10 mouse cellular contexts compared by ENCODE assay signal in the genomic region with DNA sequence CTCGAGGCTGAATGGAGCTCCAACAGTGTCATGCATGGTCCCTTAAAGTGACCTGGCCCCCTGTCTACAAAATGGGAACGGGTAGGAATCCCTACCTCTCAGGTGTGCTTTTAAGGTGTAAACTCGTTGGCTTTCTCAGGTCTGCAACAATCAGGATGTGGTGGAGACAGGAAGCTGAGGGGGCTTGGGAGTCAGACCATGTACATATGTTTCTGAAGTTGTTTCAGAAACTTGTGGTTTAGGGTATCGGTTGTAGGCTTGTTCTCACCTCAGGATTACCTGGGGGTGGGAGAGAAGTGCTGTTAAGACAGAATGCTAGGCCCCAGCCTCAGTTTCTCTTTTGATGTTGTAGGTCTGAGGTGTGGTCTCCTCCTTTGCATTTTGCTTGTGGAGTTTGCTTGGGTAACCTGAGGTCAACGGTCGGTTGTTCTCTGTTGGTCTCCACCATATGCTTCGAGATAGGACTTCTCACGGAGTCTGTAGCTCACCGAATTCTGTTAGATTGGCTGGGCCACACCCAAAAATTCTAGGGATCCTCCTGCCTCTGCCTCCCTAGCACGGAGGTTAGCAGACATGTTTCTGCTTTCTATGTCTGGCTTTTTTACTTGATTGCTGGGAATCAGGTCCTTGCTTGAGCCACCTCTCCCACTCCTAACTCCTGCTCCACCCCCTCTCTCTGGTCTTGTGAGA. TPM values are rescaled to one million over a fixed set of nuclear protein-coding genes. Genes with fewer than 3 reads are reported as not detected.
DNase-seq lines count a peak whose midpoint lies in the region; ATAC-seq and TF ChIP-seq lines count a peak whose summit lies in the region.
"Had no signal": no experiment of that assay in that cellular context is flagged by ENCODE, and none has a peak within 500 bp of the region (broad histone marks: within the 10 kb centered on the region; RNA-seq: fewer than 3 reads in every experiment).

No protein-coding gene starts in this region.

- no peak for DNase-seq in kidney, postnatal 0 days (ENCODE audit: low spot score)
- no peak for DNase-seq in kidney, postnatal 4 days
- no peak for DNase-seq in liver, embryonic 11.5 days (ENCODE audit: low spot score)
- peak; percentile 68 for DNase-seq in thymus, postnatal 0 days (ENCODE audit: low spot score)
- no peak for DNase-seq in ovary, postnatal 36 days (ENCODE audit: low spot score)
- DNase-seq: kidney, adult 18-20 months; right cerebral cortex, postnatal 25 days had no signal

- WGBS in kidney, postnatal 0 days, result 86% methylated on average over 10 of the region's 10 CpGs
- 59% methylated on average over 10 of the region's 10 CpGs for WGBS in bone marrow, adult 2 months
- WGBS in liver, embryonic 11.5 days, result 65% methylated on average over 10 of the region's 10 CpGs
- WGBS in hindbrain, embryonic 12.5 days, result 88% methylated on average over 10 of the region's 10 CpGs

- no peak overlapping the region for H3K4me3 ChIP-seq in kidney, postnatal 0 days (replicated peaks; ENCODE audit: low read depth, low read length)
- no peak overlapping the region for H3K4me3 ChIP-seq in bone marrow, adult 2 months (replicated peaks; ENCODE audit: control insufficient read depth, low read depth, low read length)
- H3K4me3 ChIP-seq in liver, embryonic 11.5 days (ENCODE audit: low read depth, low read length), result no peak overlapping the region
- no peak overlapping the region for H3K4me3 ChIP-seq in hindbrain, embryonic 12.5 days
- H3K4me3 ChIP-seq: forebrain, embryonic 15.5 days had no signal

- H3K27ac ChIP-seq in kidney, postnatal 0 days, result 0 out of 2 replicates have a peak overlapping the region, but pooled peaks have one; percentile 27
- peak overlapping the region; percentile 10; the same call in 1 of the 2 replicates for H3K27ac ChIP-seq in bone marrow, adult 2 months (ENCODE audit: control insufficient read depth, insufficient read depth, low read depth, low read length, poor library complexity)
- peak overlapping the region; percentile 86 for H3K27ac ChIP-seq in liver, embryonic 11.5 days (ENCODE audit: low read depth, low read length)
- no peak overlapping the region for H3K27ac ChIP-seq in hindbrain, embryonic 12.5 days
- H3K27ac ChIP-seq: forebrain, embryonic 15.5 days had no signal

- no peaks in the 10 kb centered on the region for H3K36me3 ChIP-seq in kidney, postnatal 0 days (ENCODE audit: insufficient read depth, low read length)
- no peaks in the 10 kb centered on the region for H3K36me3 ChIP-seq in liver, embryonic 11.5 days (ENCODE audit: control insufficient read depth, insufficient read depth, low read length)
- H3K36me3 ChIP-seq in hindbrain, embryonic 12.5 days, result no peaks in the 10 kb centered on the region

- no peak for TF ChIP-seq POLR2A in bone marrow, adult 2 months (IDR thresholded peaks at IDR 0.05; ENCODE audit: borderline replicate concordance, control insufficient read depth, low read depth, low read length)

- H3K4me2 ChIP-seq in kidney, postnatal 0 days (ENCODE audit: low read length), result no peak overlapping the region
- no peak overlapping the region; the same call in 1 of the 2 replicates for H3K4me2 ChIP-seq in liver, embryonic 11.5 days
- H3K4me2 ChIP-seq in hindbrain, embryonic 12.5 days (replicated peaks), result no peak overlapping the region
- H3K4me2 ChIP-seq: forebrain, embryonic 15.5 days had no signal

- no peak overlapping the region for H3K9ac ChIP-seq in kidney, postnatal 0 days (ENCODE audit: low read depth, low read length)
- H3K9ac ChIP-seq in liver, embryonic 11.5 days (ENCODE audit: low read depth, low read length), result 0 out of 2 replicates have a peak overlapping the region, but pooled peaks have one; percentile 7
- no peak overlapping the region for H3K9ac ChIP-seq in hindbrain, embryonic 12.5 days
- H3K9ac ChIP-seq: forebrain, embryonic 15.5 days had no signal

- ATAC-seq in kidney, postnatal 0 days (replicated peaks; ENCODE audit: low FRiP score, low read depth), result no peak
- peak; percentile 65 for ATAC-seq in liver, embryonic 11.5 days (replicated peaks; ENCODE audit: low FRiP score)
- ATAC-seq in hindbrain, embryonic 12.5 days (ENCODE audit: low FRiP score), result no peak
- ATAC-seq: forebrain, embryonic 15.5 days had no signal

- H3K9me3 ChIP-seq in kidney, postnatal 0 days (replicated peaks; ENCODE audit: low read length), result no peaks in the 10 kb centered on the region
- H3K9me3 ChIP-seq in liver, embryonic 11.5 days (ENCODE audit: control insufficient read depth, low read length), result no peaks in the 10 kb centered on the region
- H3K9me3 ChIP-seq in hindbrain, embryonic 12.5 days (replicated peaks), result no peaks in the 10 kb centered on the region
- H3K9me3 ChIP-seq: forebrain, embryonic 15.5 days had no signal

- H3K4me1 ChIP-seq in kidney, postnatal 0 days (replicated peaks; ENCODE audit: insufficient read depth, low read length), result peaks cover 12% of the 10 kb centered on the region; the same call in 1 of the 2 replicates
- H3K4me1 ChIP-seq in bone marrow, adult 2 months (ENCODE audit: control insufficient read depth, insufficient read depth, low read length), result peaks cover 3% of the 10 kb centered on the region; the same call in 1 of the 2 replicates
- H3K4me1 ChIP-seq in liver, embryonic 11.5 days (replicated peaks; ENCODE audit: control insufficient read depth, insufficient read depth, low read length), result peaks cover 27% of the 10 kb centered on the region
- H3K4me1 ChIP-seq in hindbrain, embryonic 12.5 days, result no peaks in the 10 kb centered on the region
- H3K4me1 ChIP-seq: forebrain, embryonic 15.5 days had no signal

- no peak for TF ChIP-seq CTCF in kidney, postnatal 0 days (IDR thresholded peaks at IDR 0.05; ENCODE audit: low read depth)
- no peak for TF ChIP-seq CTCF in bone marrow, adult 2 months (IDR thresholded peaks at IDR 0.05; ENCODE audit: control insufficient read depth, insufficient read depth, low read length)

- no peaks in the 10 kb centered on the region for H3K27me3 ChIP-seq in kidney, postnatal 0 days (ENCODE audit: insufficient read depth, low read length)
- H3K27me3 ChIP-seq in liver, embryonic 11.5 days (replicated peaks; ENCODE audit: control insufficient read depth, insufficient read depth, low read length), result no peaks in the 10 kb centered on the region
- H3K27me3 ChIP-seq in hindbrain, embryonic 12.5 days, result no peaks in the 10 kb centered on the region
- H3K27me3 ChIP-seq: forebrain, embryonic 15.5 days had no signal

RNA-seq across cellular contexts. Expression of a gene that starts 34.4 kb away (rescaled TPM):
- 6.5 and 8.1 TPM in 2 replicates for polyA plus RNA-seq in kidney, postnatal 0 days (2015; fragmentation: Nextera tagmentation; extraction: Ambion mirVana)
- polyA plus RNA-seq in bone marrow, adult 2 months (2011; ENCODE audit: insufficient read depth, insufficient read length, low replicate concordance, missing spikeins), result 6.1 and 17.6 TPM in 2 replicates
- polyA plus RNA-seq in liver, embryonic 11.5 days (2014; fragmentation: Nextera tagmentation; extraction: Ambion mirVana), result 8.5 and 8.8 TPM in 2 replicates
- 6.5 and 6.7 TPM in 2 replicates for polyA plus RNA-seq in thymus, postnatal 0 days (2015; fragmentation: Nextera tagmentation; extraction: Ambion mirVana)
- polyA plus RNA-seq in hindbrain, embryonic 12.5 days (2016; fragmentation: Nextera tagmentation; extraction: Ambion mirVana), result 17.3 and 18.4 TPM in 2 replicates

RNA-seq across cellular contexts. Expression of a gene that starts 38.1 kb away (rescaled TPM):
- 6.0 and 6.2 TPM in 2 replicates for polyA plus RNA-seq in kidney, postnatal 0 days (2015; fragmentation: Nextera tagmentation; extraction: Ambion mirVana)
- 11.6 and 31.7 TPM in 2 replicates for polyA plus RNA-seq in bone marrow, adult 2 months (2011; ENCODE audit: insufficient read depth, insufficient read length, low replicate concordance, missing spikeins)
- 5.5 and 6.6 TPM in 2 replicates for polyA plus RNA-seq in liver, embryonic 11.5 days (2014; fragmentation: Nextera tagmentation; extraction: Ambion mirVana)
- polyA plus RNA-seq in thymus, postnatal 0 days (2015; fragmentation: Nextera tagmentation; extraction: Ambion mirVana), result 9.7 and 9.8 TPM in 2 replicates
- 2.7 and 5.6 TPM in 2 replicates for polyA plus RNA-seq in hindbrain, embryonic 12.5 days (2016; fragmentation: Nextera tagmentation; extraction: Ambion mirVana)
